Mouse (Mus musculus) lung, postnatal 10 days (tissue): Measurements from ENCODE around the gene Dclk2.

Source experiments
- DNase-seq: peaks from one replicate; pipeline ENCODE4 v3.0.0; 2021

Gene Dclk2

DNA sequence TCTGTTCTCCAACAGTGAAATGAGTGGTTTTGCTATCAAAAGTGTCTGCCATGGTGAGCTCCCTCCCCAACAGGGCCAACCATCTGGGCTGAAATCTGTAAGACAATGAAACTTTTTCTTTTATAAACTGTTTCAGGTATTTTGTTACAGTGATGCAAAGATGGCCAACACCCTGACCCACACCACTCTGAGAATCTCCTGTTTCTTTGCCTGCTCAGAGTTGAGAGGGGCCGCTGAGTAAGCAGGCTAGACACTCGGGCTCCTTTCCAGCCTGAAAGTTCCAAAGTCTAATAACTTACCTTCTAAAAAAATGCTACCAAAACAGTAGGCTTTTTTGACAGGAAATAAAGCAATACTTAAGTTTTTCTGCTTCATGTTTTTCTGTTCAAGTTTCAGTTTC, 78.2 kb downstream of the Dclk2 start:
- no peak for DNase-seq

DNA sequence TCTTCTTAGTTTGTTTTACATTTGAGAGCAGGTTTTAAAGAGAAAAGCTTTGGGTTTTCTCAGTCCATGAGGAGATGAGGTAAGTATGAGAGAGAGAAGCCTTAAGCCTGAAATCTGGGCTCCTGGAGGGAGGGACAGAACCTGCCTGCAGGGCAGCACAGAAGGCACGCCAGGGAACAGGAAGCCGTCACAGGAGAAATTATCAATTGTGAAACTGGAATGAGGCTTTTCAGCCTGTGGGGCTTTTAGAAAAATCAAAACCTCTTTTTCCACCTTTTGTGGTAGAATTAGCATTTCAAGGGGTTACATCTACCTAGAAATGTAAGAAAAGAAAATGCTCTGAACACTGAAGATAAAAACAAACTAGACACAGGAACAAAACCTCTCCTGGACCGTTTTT, 81.0 kb downstream of the Dclk2 start:
- no peak for DNase-seq

DNA sequence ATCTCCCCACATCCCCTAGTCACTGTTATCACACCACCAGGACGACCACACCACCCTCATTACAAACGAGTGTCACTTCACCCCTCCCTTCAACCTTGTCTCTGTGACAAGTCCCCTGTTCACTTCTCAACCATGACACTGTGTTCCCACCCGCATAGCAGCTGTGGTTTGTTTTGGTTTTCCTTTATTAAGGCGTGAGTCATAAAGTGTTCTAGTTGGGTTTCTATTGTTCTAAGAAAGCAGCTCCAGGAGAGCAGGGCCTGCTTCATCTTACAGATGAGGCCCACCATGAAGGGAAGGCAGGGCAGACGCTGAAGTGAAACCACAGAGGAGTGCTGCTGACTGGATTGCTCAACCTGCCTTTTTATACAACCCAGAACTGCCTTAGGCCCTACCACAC, 83.3 kb downstream of the Dclk2 start:
- no peak for DNase-seq

- DNase-seq, result no peak
These were observed 85.5 kb downstream of the Dclk2 start for GRCm38 (mm10) chr3:86835180-86835579.

GRCm38 (mm10) chr3:86834341-86834740, 86.3 kb downstream of the Dclk2 start:
- DNase-seq, result no peak

- DNase-seq, result no peak
These were observed 87.9 kb downstream of the Dclk2 start for GRCm38 (mm10) chr3:86832591-86833267.

- no peak for DNase-seq
These were observed 88.5 kb downstream of the Dclk2 start for GRCm38 (mm10) chr3:86832115-86832514.

GRCm38 (mm10) chr3:86827506-86827905, 93.1 kb downstream of the Dclk2 start:
- no peak for DNase-seq

- DNase-seq, result no peak
These were observed 99.3 kb downstream of the Dclk2 start for GRCm38 (mm10) chr3:86821383-86821782.

GRCm38 (mm10) chr3:86820344-86820743, 100.3 kb downstream of the Dclk2 start:
- DNase-seq, result no peak

GRCm38 (mm10) chr3:86819372-86819771, 101.3 kb downstream of the Dclk2 start:
- DNase-seq, result no peak

GRCm38 (mm10) chr3:86818001-86818585, 102.6 kb downstream of the Dclk2 start:
- no peak for DNase-seq

- peak; percentile 88 for DNase-seq
These were observed 108.0 kb downstream of the Dclk2 start for GRCm38 (mm10) chr3:86812689-86813088.

DNA sequence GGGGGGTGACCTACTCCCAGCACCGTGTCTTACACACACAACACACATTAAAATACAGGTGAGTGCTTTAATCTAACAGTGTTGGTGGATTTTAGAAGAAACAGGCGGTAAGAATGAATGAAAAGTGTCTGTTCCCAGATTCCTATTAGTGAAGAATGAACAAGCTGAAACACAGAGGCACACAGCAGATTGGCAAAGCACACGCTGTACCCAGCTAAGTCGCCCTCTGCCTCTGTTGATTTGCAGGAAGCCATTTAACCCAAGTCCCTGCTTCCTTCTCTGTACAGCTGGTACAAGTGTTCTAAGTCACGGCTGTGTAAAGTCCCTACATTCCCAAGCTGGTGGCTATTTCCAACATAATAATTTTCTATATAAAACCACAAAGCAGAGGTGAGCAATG, 109.7 kb downstream of the Dclk2 start:
- no peak for DNase-seq

DNA sequence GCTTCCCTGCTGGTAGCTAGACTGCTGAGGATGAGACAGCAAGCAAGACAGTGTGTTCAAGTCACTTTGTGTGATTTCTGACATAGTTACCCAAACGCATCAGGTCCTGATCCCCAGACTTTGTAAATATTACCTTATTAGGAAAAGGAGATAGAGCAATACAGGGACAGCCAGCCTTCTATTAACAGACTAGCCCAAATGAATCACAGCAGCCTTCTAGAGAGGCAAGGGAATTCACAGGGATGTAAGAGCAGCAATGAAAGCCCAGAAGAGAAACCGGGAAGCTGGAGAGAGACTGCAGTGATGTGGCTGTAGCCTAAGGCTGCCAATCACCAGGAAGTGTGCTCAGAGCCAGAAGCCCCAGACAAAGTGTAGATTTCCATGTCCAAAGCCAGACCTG, 111.0 kb downstream of the Dclk2 start:
- DNase-seq, result no peak

GRCm38 (mm10) chr3:86809199-86809598, 111.5 kb downstream of the Dclk2 start:
- no peak for DNase-seq

- peak; percentile 62 for DNase-seq
These were observed 112.7 kb downstream of the Dclk2 start for GRCm38 (mm10) chr3:86807750-86808467.

GRCm38 (mm10) chr3:86806834-86807233, 113.8 kb downstream of the Dclk2 start:
- DNase-seq, result no peak

DNA sequence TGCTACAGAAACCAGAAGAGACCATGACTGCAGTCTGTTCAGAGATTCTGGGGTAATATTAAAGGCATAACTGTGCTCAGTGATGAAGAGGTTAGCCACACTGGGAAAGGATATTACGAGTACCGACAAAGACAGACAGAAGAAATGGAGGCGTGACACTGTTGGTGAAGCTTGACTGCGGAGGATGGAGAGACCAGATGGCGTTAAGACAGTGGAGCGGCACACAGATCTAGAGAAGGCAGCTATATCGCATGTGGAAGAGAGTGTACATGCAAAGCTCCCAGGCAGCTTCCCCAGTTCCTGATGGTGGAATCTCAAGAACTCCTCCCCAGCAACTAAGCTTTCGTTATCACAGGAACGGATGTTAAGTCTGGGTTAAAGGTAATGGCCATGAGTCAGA, 116.4 kb downstream of the Dclk2 start:
- DNase-seq, result no peak

GRCm38 (mm10) chr3:86802825-86803224, 117.8 kb downstream of the Dclk2 start:
- peak; percentile 12 for DNase-seq

- DNase-seq, result no peak
These were observed 119.8 kb downstream of the Dclk2 start for GRCm38 (mm10) chr3:86800841-86801240.

- DNase-seq, result no peak
These were observed 121.6 kb downstream of the Dclk2 start for GRCm38 (mm10) chr3:86799041-86799440.

DNA sequence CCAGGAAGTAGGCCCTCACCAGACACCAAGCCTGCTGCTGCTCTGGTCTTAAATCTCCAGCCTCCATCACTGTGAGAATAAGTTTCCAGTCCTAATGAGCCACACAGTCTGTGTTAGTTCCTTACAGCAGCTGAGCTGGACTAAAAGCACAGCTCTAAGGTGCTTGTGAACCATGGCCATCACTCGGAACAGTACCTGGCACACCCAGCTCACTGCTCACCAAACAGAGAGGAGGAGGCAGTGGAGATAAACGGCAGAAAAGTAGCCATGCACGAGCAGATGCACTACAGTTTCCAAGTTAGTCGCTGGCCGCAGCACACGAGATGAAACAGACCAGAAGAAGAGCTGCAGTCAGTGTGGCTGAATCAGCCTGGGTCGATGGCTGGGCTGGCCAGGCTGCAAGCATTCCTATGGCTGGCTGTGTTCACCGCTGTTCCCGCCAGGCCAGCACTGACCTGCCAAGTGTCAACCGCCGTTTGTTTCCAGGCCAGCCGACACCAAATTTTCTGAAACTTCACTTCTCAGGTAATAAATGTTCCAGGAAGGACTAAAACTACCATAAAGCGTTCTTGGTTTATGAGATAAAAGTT, 122.7 kb downstream of the Dclk2 start:
- no peak for DNase-seq

DNA sequence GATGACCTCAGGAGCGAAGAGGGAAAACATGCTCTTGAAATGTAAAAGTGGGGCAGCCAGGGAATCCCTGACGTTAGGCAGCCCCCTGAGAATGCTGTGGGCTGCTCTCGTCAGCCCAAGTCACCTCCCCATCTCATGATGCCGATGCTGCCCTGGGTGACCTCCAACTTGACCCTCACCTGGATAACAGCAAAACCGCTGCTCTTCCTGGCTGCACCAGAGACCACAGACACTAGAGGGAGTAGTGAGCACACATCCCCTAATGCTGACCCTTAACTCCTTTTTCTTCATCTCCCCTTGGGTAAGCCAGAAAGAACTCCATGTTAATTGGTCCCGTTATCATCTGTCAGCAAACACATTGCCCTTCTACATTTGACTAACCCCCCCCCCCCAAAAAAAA, 123.9 kb downstream of the Dclk2 start:
- DNase-seq, result no peak
